In the genomic region with DNA sequence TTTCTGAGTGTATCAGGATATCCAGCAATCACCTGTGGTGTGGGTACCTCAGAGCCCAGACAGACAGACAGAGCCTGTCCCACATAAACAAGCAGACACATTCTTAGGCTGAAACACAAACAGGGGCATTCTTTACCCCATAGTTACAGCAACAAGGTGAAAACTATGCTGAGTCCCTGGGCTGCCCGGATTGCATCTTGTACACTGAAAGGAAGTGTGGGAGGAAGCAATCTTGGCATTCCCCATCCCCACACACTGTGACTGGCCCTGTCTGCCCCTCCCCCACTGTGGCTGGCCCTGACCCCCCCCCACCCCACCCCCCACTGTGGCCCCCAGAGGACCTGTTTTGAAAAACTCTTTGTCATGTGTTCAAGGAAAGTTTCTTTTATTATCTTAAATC, we compare ENCODE assay signal across 18 mouse cellular contexts.
DNase-seq lines count a peak whose midpoint lies in the region; ATAC-seq and TF ChIP-seq lines count a peak whose summit lies in the region.
"Had no signal": no experiment of that assay in that cellular context is flagged by ENCODE, and none has a peak within 500 bp of the region (broad histone marks: within the 10 kb centered on the region; RNA-seq: fewer than 3 reads in every experiment).

No protein-coding gene starts in this region.

- no peak overlapping the region for H3K4me2 ChIP-seq in heart, embryonic 14.5 days (ENCODE audit: low read length)
- H3K4me2 ChIP-seq in kidney, postnatal 0 days (ENCODE audit: low read length) = no peak overlapping the region
- H3K4me2 ChIP-seq: embryonic facial prominence, embryonic 13.5 days; limb, embryonic 13.5 days; liver, embryonic 15.5 days had no signal

- no peak for ATAC-seq in heart, embryonic 14.5 days (ENCODE audit: insufficient number of reproducible peaks, insufficient read depth, low FRiP score, low read depth)
- peak; percentile 52; the same call in 1 of the 2 replicates for ATAC-seq in kidney, postnatal 0 days (replicated peaks; ENCODE audit: low FRiP score, low read depth)
- ATAC-seq: hindbrain, postnatal 0 days had no signal

- intact Hi-C loops in heart, postnatal 25 days (cut with DNase I) = no loop called here

- no peaks in the 10 kb centered on the region for H3K27me3 ChIP-seq in heart, embryonic 14.5 days (ENCODE audit: control insufficient read depth, insufficient read depth, low read length)
- no peaks in the 10 kb centered on the region for H3K27me3 ChIP-seq in kidney, postnatal 0 days (ENCODE audit: insufficient read depth, low read length)
- H3K27me3 ChIP-seq: embryonic facial prominence, embryonic 13.5 days; limb, embryonic 13.5 days; liver, embryonic 15.5 days had no signal

- H3K4me1 ChIP-seq in heart, embryonic 14.5 days (ENCODE audit: control insufficient read depth in 2 of 2, insufficient read depth in 2 of 2, low read length in 2 of 2) = peaks cover 10 to 38% of the 10 kb centered on the region in 2 experiments
- 0 out of 2 replicates have a peak, but pooled peaks cover 4% of the 10 kb centered on the region for H3K4me1 ChIP-seq in kidney, postnatal 0 days (replicated peaks; ENCODE audit: insufficient read depth, low read length)
- H3K4me1 ChIP-seq: liver, embryonic 15.5 days had no signal

- 29% methylated on average over 1 of the region's 1 CpGs for WGBS in heart, embryonic 14.5 days
- whole genome bisulfite sequencing in kidney, postnatal 0 days = 10% methylated on average over 1 of the region's 1 CpGs

- peak; percentile 13 to 24 for DNase-seq in cerebellum, postnatal 10 days
- no peak for DNase-seq in cerebellum, postnatal 4 days (ENCODE audit: low spot score in 2 of 2)
- DNase-seq in heart, postnatal 25 days (ENCODE audit: low spot score) = no peak
- peak; percentile 22 for DNase-seq in kidney, postnatal 0 days (ENCODE audit: low spot score)
- no peak for DNase-seq in kidney, adult 8-10 months
- peak; percentile 51 for DNase-seq in brain, embryonic 14.5 days (ENCODE audit: low read depth)
- DNase-seq in spleen, postnatal 14 days (ENCODE audit: low spot score in 2 of 2) = no peak
- DNase-seq: cerebellum, postnatal 14 days; layer of hippocampus, postnatal 36 days; lung, postnatal 10 days; right cerebral cortex, postnatal 14 days; thymus, postnatal 25 days had no signal

- H3K4me3 ChIP-seq in heart, embryonic 14.5 days (ENCODE audit: control insufficient read depth in 1 of 2, insufficient read depth in 1 of 2, low read depth in 1 of 2, low read length in 2 of 2) = no peak overlapping the region
- no peak overlapping the region for H3K4me3 ChIP-seq in kidney, postnatal 0 days (replicated peaks; ENCODE audit: low read depth, low read length)
- H3K4me3 ChIP-seq: embryonic facial prominence, embryonic 13.5 days; limb, embryonic 13.5 days; liver, embryonic 15.5 days; myocyte had no signal

- no peak for TF ChIP-seq POLR2A in brain, embryonic 14.5 days (IDR thresholded peaks at IDR 0.05; ENCODE audit: borderline replicate concordance, extremely low read depth, insufficient read depth, insufficient read length, poor library complexity, severe bottlenecking)

- peak overlapping the region; percentile 61 to 70 for H3K27ac ChIP-seq in heart, embryonic 14.5 days (replicated peaks in 1 of 2; ENCODE audit: control insufficient read depth in 1 of 2, insufficient read depth in 1 of 2, low read depth in 2 of 2, low read length in 2 of 2)
- peak overlapping the region; percentile 25; the same call in 1 of the 2 replicates for H3K27ac ChIP-seq in kidney, postnatal 0 days
- H3K27ac ChIP-seq: embryonic facial prominence, embryonic 13.5 days; hindbrain, postnatal 0 days; limb, embryonic 13.5 days; liver, embryonic 15.5 days had no signal

- TF ChIP-seq CTCF in kidney, postnatal 0 days (IDR thresholded peaks at IDR 0.05; ENCODE audit: low read depth) = no peak
- TF ChIP-seq CTCF in brain, embryonic 14.5 days (IDR thresholded peaks at IDR 0.05; ENCODE audit: borderline replicate concordance, extremely low read depth, insufficient read depth, insufficient read length) = no peak

- H3K9ac ChIP-seq in heart, embryonic 14.5 days (ENCODE audit: low read length) = no peak overlapping the region
- no peak overlapping the region for H3K9ac ChIP-seq in kidney, postnatal 0 days (ENCODE audit: low read depth, low read length)
- H3K9ac ChIP-seq: embryonic facial prominence, embryonic 13.5 days; limb, embryonic 13.5 days; liver, embryonic 15.5 days had no signal

- H3K36me3 ChIP-seq in heart, embryonic 14.5 days (ENCODE audit: control insufficient read depth, insufficient read depth, low read length) = no peaks in the 10 kb centered on the region
- no peaks in the 10 kb centered on the region for H3K36me3 ChIP-seq in kidney, postnatal 0 days (ENCODE audit: insufficient read depth, low read length)
- H3K36me3 ChIP-seq: embryonic facial prominence, embryonic 13.5 days; limb, embryonic 13.5 days; liver, embryonic 15.5 days had no signal

- H3K9me3 ChIP-seq in heart, embryonic 14.5 days (ENCODE audit: control insufficient read depth, low read length) = no peaks in the 10 kb centered on the region
- no peaks in the 10 kb centered on the region for H3K9me3 ChIP-seq in kidney, postnatal 0 days (replicated peaks; ENCODE audit: low read length)
- H3K9me3 ChIP-seq: embryonic facial prominence, embryonic 13.5 days; liver, embryonic 15.5 days had no signal

Comparison
In these comparisons a context has a peak if more than half of its experiments do, and no peak if none do; other contexts are left out.
1. DNase-seq: peak in cerebellum, postnatal 10 days (2 of 2), kidney, postnatal 0 days (single experiment) and brain, embryonic 14.5 days (single experiment); none in cerebellum, postnatal 4 days (0 of 2), heart, postnatal 25 days (single experiment), kidney, adult 8-10 months (0 of 2) and spleen, postnatal 14 days (0 of 2).